Mouse (Mus musculus): ENCODE measurements around the gene Abcd1. TPM values are rescaled to one million over a fixed set of nuclear protein-coding genes. Genes with fewer than 3 reads are reported as not detected.
A peak's percentile ranks its signal among the peaks of the same experiment; 100 is the strongest.
"Not testable (repeated sequence)": the region's sequence is repeated elsewhere in the genome, so short reads cannot be mapped to it uniquely, and the experiment has no call there.

The Abcd1 gene
- total RNA-seq, 2 experiments from 2014 or later: 24.7 to 31.8 TPM

- not testable (repeated sequence) for DNase-seq
These were observed 23.4 kb downstream of the Abcd1 start for GRCm38 (mm10) chrX:73739841-73740240.

- no peak for DNase-seq
These were observed 28.5 kb downstream of the Abcd1 start for GRCm38 (mm10) chrX:73744774-73745481.

- no peak for DNase-seq
These were observed 32.6 kb downstream of the Abcd1 start for GRCm38 (mm10) chrX:73748977-73749376.

- no peak for DNase-seq
These were observed 40.1 kb downstream of the Abcd1 start, which contains the start of gene Plxnb3 for GRCm38 (mm10) chrX:73756334-73757140. TSS of gene Plxnb3 (plus strand) at chrX:73757090.

- DNase-seq: no peak
These were observed 42.4 kb downstream of the Abcd1 start for GRCm38 (mm10) chrX:73758611-73759290.

GRCm38 (mm10) chrX:73765311-73765710 is 48.9 kb downstream of the Abcd1 start:
- DNase-seq: peak; percentile 75

GRCm38 (mm10) chrX:73767267-73767666 is 50.9 kb downstream of the Abcd1 start:
- no peak for DNase-seq

GRCm38 (mm10) chrX:73774168-73774760 is 57.9 kb downstream of the Abcd1 start, which contains the start of gene Srpk3:
TSS of gene Srpk3 (plus strand) at chrX:73774405.
- DNase-seq: no peak

GRCm38 (mm10) chrX:73774802-73775483 is 58.5 kb downstream of the Abcd1 start:
- no peak for DNase-seq

GRCm38 (mm10) chrX:73782227-73782626 is 65.8 kb downstream of the Abcd1 start:
- DNase-seq: no peak

GRCm38 (mm10) chrX:73785666-73786065 is 69.3 kb downstream of the Abcd1 start:
- no peak for DNase-seq

GRCm38 (mm10) chrX:73786364-73787224 is 70.2 kb downstream of the Abcd1 start, which contains the start of the genes Idh3g and Ssr4:
TSS of gene Idh3g (minus strand) at chrX:73786897.
TSS of gene Ssr4 (plus strand) at chrX:73787028.
- DNase-seq: peak; percentile 92

GRCm38 (mm10) chrX:73787225-73787558 is 70.8 kb downstream of the Abcd1 start:
- DNase-seq: no peak

Other genes with a start within 250 kb of the Abcd1 start
- 100 to 1,000 TPM; 207 to 268 TPM for gene Bgn, start 233.0 kb upstream of the Abcd1 start, total RNA-seq (2021)
- 10 to 100 TPM; 11.7 to 17.0 TPM for gene Atp2b3, start 213.5 kb upstream of the Abcd1 start, total RNA-seq (2021)
- gene Dusp9, start 77.2 kb upstream of the Abcd1 start, total RNA-seq (2021): 1 to 10 TPM in 1 of 2 experiments, under 1 TPM in 1; 0.67 to 1.1 TPM
- gene Pnck, start 56.5 kb upstream of the Abcd1 start, total RNA-seq (2021): 10 to 100 TPM in 1 of 2 experiments, 1 to 10 TPM in 1; 5.6 to 13.8 TPM
- gene Slc6a8, start 43.4 kb upstream of the Abcd1 start, total RNA-seq (2021): 10 to 100 TPM; 31.9 to 43.3 TPM
- gene Bcap31, start 422 bp upstream of the Abcd1 start, total RNA-seq (2021): 100 to 1,000 TPM; 233 to 236 TPM
- gene Plxnb3, start 40.5 kb downstream of the Abcd1 start, total RNA-seq (2021): 1 to 10 TPM in 1 of 2 experiments, under 1 TPM in 1; 0.99 to 1.2 TPM
- gene Srpk3, start 57.8 kb downstream of the Abcd1 start, total RNA-seq (2021): 1 to 10 TPM; 2.7 to 7.8 TPM
- 100 to 1,000 TPM; 681 to 708 TPM for gene Idh3g, start 70.3 kb downstream of the Abcd1 start, total RNA-seq (2021)
- gene Ssr4, start 70.4 kb downstream of the Abcd1 start, total RNA-seq (2021): 100 to 1,000 TPM; 166 to 177 TPM
- gene Pdzd4, start 108.4 kb downstream of the Abcd1 start, total RNA-seq (2021): 1 to 10 TPM; 5.1 to 5.9 TPM
- gene Avpr2, start 175.5 kb downstream of the Abcd1 start, total RNA-seq (2021): not detected
- 10 to 100 TPM in 1 of 2 experiments, 1 to 10 TPM in 1; 9.9 to 24.7 TPM for gene L1cam, start 179.5 kb downstream of the Abcd1 start, total RNA-seq (2021)
- gene Arhgap4, start 205.3 kb downstream of the Abcd1 start, total RNA-seq (2021): 1 to 10 TPM; 7.9 to 9.2 TPM
- gene Naa10, start 205.3 kb downstream of the Abcd1 start, total RNA-seq (2021): 10 to 100 TPM; 86.5 to 99.0 TPM
- gene Renbp, start 214.3 kb downstream of the Abcd1 start, total RNA-seq (2021): 10 to 100 TPM; 17.4 to 19.2 TPM
- 10 to 100 TPM; 51.0 to 74.9 TPM for gene Hcfc1, start 249.8 kb downstream of the Abcd1 start, total RNA-seq (2021)

Data from adrenal gland, postnatal 10 days (tissue).